Mouse (Mus musculus) limb, embryonic 14.5 days (tissue): Measurements from ENCODE around the gene Abcb8. TPM values are rescaled to one million over a fixed set of nuclear protein-coding genes. Genes with fewer than 3 reads are reported as not detected.
A peak's percentile ranks its signal among the peaks of the same experiment; 100 is the strongest.

Experiments
- ATAC-seq: fragments of 200-750 bp; cut with Nextera tagmentation; 2 replicates; pipeline ENCODE4 v1.8.0; 2017; ENCODE audit warnings: low read depth, moderate number of reproducible peaks, moderate TSS enrichment; ENCODE audit not compliant: low FRiP score
- DNase-seq: peaks from one replicate; pipeline ENCODE4 v3.0.0-alpha.2; 2015; ENCODE audit warnings: low spot score
- H3K27ac ChIP-seq: fragments of 300-500 bp; sonication (generic); replicated peaks from 2 replicates; pipeline ENCODE4 v1.5.1; 2014; ENCODE audit warnings: low read depth, mild to moderate bottlenecking, low read length, moderate library complexity, mixed read lengths
- H3K27me3 ChIP-seq: fragments of 300-500 bp; sonication (generic); 2 replicates; pipeline ENCODE4 v1.6.1; 2014; ENCODE audit warnings: low read length, mixed read lengths; ENCODE audit not compliant: control insufficient read depth, insufficient read depth
- H3K36me3 ChIP-seq: fragments of 300-500 bp; sonication (generic); 2 replicates; pipeline ENCODE4 v1.6.1; 2014; ENCODE audit warnings: mild to moderate bottlenecking, low read length, moderate library complexity, mixed read lengths; ENCODE audit not compliant: control insufficient read depth, insufficient read depth
- H3K4me1 ChIP-seq: fragments of 300-500 bp; sonication (generic); 2 replicates; pipeline ENCODE4 v1.6.1; 2014; ENCODE audit warnings: antibody characterized with exemption, low read length, mixed read lengths; ENCODE audit not compliant: control insufficient read depth, insufficient read depth
- H3K4me2 ChIP-seq: fragments of 300-500 bp; sonication (generic); replicated peaks from 2 replicates; pipeline ENCODE4 v1.6.1; 2014; ENCODE audit warnings: low read depth, mild to moderate bottlenecking, low read length, moderate library complexity; ENCODE audit not compliant: severe bottlenecking
- H3K4me3 ChIP-seq: fragments of 300-500 bp; sonication (generic); replicated peaks from 2 replicates; pipeline ENCODE4 v1.5.1; 2014; ENCODE audit warnings: low read length
- H3K9ac ChIP-seq: fragments of 300-500 bp; sonication (generic); 2 replicates; pipeline ENCODE4 v1.6.1; 2014; ENCODE audit warnings: mild to moderate bottlenecking, low read depth, low read length, moderate library complexity; ENCODE audit not compliant: severe bottlenecking
- H3K9me3 ChIP-seq: fragments of 300-500 bp; sonication (generic); 2 replicates; pipeline ENCODE4 v1.6.1; 2016; ENCODE audit warnings: low read length; ENCODE audit not compliant: control insufficient read depth
- POLR2A ChIP-seq: fragments of 200-500 bp; IDR thresholded peaks from 2 replicates; pipeline ENCODE4 v1.8.0; 2012; ENCODE audit warnings: inconsistent platforms, mild to moderate bottlenecking, moderate library complexity, borderline replicate concordance; ENCODE audit not compliant: insufficient read depth, insufficient read length; ENCODE audit errors: extremely low read depth
- WGBS: fragments of 180-500 bp; shearing (Covaris S2); extraction: QIAGEN DNeasy Blood & Tissue Kit; methylation state at CpG from one replicate; pipeline ENCODE4 v1.1.7; 2014; 5-methylcytosine and 5-hydroxymethylcytosine counted together
- polyA plus RNA-seq, 2 experiments: library from polyadenylated mRNA; depleted of rRNA in 1 of 2; stranded (reverse) in 1 of 2; unstranded in 1 of 2; fragments of >200 nt; fragmentation: Nextera tagmentation in 1 of 2; extraction: Ambion mirVana in 1 of 2; gene quantifications; 2 replicates each; pipeline versions ENCODE4 v1.2.1 to v1.2.3; 2012 to 2014

Gene Abcb8
- polyA plus RNA-seq (2012; rRNA removed) (45.3 and 58.3 TPM in 2 replicates), polyA plus RNA-seq (2014; fragmentation: Nextera tagmentation; extraction: Ambion mirVana) (35.8 and 37.3 TPM in 2 replicates)

DNA sequence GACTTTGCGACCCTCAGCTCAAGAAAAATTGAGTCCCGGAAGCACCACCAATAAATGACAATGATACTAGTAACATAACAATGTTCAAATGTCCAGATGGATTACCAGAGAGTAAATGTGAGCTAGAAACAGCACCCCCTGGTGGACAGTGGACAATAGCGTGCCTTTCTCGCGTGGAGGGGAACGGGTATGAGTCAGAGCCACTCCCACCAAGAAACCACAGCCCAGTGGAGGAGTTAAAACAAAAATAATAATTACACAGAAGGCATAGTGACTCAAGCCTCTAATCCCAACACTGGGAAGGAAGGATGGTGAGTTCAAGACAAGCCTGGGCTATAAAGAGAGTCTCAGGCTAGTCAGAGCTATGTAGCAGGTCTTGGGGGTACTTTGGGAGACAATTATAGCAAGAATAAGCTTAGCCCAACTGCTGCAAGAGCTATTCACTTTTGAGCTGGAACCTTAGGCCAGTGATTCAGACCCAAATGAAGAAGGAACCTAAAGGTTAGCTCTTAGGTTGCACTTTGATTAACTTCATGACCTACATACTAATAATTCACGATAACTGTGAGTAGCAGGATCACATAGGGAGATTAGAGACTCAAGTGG lies at the start of gene Abcb8:
TSS of gene Abcb8 (plus strand) at position 272 of the 606 bp plus-strand sequence.
- WGBS, result 22% methylated on average over 7 of the region's 7 CpGs
- H3K4me2 ChIP-seq, result peak within 1 kb of the TSS; percentile 59
- ATAC-seq (no peak), DNase-seq (peak; percentile 51)
- peaks cover 3% of the 10 kb centered on the region; the same call in 1 of the 2 replicates for H3K36me3 ChIP-seq
- H3K9ac ChIP-seq, result peak within 1 kb of the TSS; percentile 43
- H3K9me3 ChIP-seq, result no peaks in the 10 kb centered on the region
- H3K4me1 ChIP-seq, result no peaks in the 10 kb centered on the region
- peak within 1 kb of the TSS; percentile 48 for H3K4me3 ChIP-seq
- no peak for TF ChIP-seq POLR2A
- H3K27ac ChIP-seq, result peak within 1 kb of the TSS; percentile 53; the same call in 1 of the 2 replicates
- 0 out of 2 replicates have a peak, but pooled peaks cover under 1% of the 10 kb centered on the region for H3K27me3 ChIP-seq

DNA sequence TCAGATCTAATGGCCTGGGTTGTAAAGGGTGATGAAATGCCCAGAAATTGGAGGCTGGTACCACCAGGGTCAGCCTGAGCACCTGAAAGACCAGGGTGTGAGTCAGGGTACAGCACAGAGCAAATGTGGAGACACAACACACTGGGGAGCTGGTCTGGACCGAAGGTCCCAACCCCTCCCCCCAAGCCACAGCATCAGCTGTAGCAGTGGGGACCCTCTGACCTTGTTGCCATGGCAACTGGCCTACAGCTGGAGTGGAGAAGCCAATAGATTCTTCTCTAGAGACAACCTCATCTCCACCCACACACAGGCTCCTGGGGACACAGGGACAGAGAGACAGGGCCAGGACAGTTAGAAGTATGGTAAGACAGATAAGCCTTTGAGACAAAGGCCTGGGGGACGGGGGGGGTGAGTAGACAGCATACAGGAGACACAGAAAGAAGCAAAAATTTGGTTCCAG lies 49.5 kb upstream of the Abcb8 start:
- no peak overlapping the region for H3K4me3 ChIP-seq
- H3K9ac ChIP-seq, result no peak overlapping the region
- no peak for TF ChIP-seq POLR2A
- H3K36me3 ChIP-seq, result no peaks in the 10 kb centered on the region
- H3K9me3 ChIP-seq, result no peaks in the 10 kb centered on the region
- 23% methylated on average over 2 of the region's 2 CpGs for WGBS
- DNase-seq (no peak), ATAC-seq (no peak)
- H3K4me1 ChIP-seq, result peaks cover 3% of the 10 kb centered on the region; the same call in 1 of the 2 replicates
- no peak overlapping the region for H3K27ac ChIP-seq
- H3K4me2 ChIP-seq, result no peak overlapping the region
- H3K27me3 ChIP-seq, result peaks cover 9% of the 10 kb centered on the region

DNA sequence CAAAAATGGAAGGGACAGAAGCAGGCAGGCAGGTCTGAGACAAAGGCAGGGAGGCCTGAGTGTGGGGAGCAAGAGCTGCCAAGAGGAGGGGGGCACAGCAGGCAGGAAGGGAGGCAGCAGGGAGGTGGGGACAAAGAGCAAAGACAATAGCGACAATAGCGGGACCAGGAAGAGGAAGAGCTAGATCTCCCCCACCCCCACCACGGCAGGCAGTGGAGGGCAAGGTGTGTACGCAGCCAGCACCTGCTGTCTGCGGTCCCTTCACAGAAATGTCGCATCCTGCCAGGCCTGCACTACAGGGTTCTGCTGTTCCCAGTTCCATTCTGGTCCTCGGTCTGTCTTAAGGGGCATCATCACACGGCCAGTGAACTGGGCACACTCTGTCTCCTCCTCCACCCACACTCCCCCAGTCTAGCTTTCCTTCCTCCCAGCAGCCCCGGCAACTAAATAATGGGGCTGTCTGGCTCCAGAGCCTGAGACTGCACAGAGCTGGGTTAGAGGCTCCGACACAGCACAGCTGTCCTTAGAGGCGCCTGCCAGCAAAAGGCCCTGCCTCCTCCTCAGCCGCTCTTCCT lies 48.9 kb upstream of the Abcb8 start:
- 16% methylated on average over 9 of the region's 12 CpGs for WGBS
- H3K27me3 ChIP-seq, result peaks cover 14% of the 10 kb centered on the region
- DNase-seq, result no peak

DNA sequence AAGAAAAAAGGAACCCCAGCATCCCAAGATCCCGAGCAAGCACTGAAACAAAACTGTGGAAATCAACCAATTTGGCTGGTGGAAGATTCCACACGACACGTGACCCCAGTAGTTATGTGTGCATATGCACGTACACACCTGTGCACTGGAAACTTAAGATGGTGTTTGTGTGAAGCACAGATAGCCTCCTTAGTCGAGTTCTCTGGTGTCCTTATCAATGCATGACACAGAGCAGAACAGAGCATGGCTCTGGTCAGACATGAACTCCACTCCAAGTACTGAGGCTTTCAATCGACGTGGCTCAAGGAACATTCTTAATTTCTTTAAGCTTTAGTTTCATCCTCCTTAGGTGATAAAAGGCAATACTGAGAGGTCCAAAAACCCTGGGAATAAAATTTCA lies 47.1 kb upstream of the Abcb8 start:
- no peak for TF ChIP-seq POLR2A
- H3K4me2 ChIP-seq, result no peak overlapping the region
- no peaks in the 10 kb centered on the region for H3K9me3 ChIP-seq
- peaks cover 30% of the 10 kb centered on the region for H3K27me3 ChIP-seq
- H3K4me3 ChIP-seq, result no peak overlapping the region
- DNase-seq (no peak), ATAC-seq (no peak)
- peaks cover 5% of the 10 kb centered on the region for H3K4me1 ChIP-seq
- no peak overlapping the region for H3K9ac ChIP-seq
- no peak overlapping the region for H3K27ac ChIP-seq
- no peaks in the 10 kb centered on the region for H3K36me3 ChIP-seq
- 78% methylated on average over 7 of the region's 7 CpGs for WGBS

More for the DNA sequence above, 48.9 kb upstream of the Abcb8 start:
- Histone ChIP-seq H3K9me3 (no peaks in the 10 kb centered on the region), H3K9ac (peak overlapping the region; percentile 13; the same call in 1 of the 2 replicates), H3K27ac (no peak overlapping the region), H3K36me3 (no peaks in the 10 kb centered on the region), H3K4me2 (no peak overlapping the region), H3K4me3 (no peak overlapping the region), H3K4me1 (peaks cover 3% of the 10 kb centered on the region; the same call in 1 of the 2 replicates)
- no peak for TF ChIP-seq POLR2A
- ATAC-seq, result no peak

DNA sequence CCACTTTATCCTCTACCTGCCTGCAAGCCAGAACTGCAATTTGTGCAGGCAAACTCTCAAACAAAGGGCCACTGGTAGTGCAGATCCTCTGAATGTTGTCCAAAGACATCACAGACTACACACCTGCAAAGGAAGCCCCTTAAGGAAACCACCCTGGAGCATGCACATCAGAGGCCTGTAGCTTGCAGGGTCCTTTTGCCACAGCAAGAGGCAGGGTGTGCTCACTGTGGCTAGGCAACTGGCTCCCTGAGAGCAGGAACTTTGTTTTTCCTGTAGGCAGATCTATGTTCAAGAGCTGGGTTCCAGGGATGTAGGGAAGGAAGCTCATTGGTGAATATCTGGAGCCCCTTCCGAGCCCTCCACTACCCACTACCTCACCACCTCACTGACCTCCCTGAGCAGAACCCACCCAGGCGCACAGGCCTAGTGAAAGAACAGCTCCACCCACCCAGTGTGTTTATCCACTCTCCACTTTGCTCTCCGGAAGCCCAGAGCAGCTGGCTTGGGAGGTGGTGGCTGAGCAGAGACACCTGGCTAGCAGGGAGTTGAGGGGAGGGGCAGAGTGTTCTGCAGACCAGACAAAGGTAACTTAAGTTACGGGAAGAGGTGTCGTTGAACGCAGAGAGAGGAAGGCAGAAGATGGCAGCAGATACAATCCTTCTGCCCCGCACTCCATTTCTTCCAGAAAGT lies 46.1 kb upstream of the Abcb8 start:
- no peak overlapping the region for H3K9ac ChIP-seq
- no peak overlapping the region for H3K4me2 ChIP-seq
- H3K27ac ChIP-seq, result no peak overlapping the region
- TF ChIP-seq POLR2A, result no peak
- no peaks in the 10 kb centered on the region for H3K36me3 ChIP-seq
- no peak for DNase-seq
- WGBS, result 43% methylated on average over 7 of the region's 7 CpGs
- no peak for ATAC-seq
- H3K9me3 ChIP-seq, result no peaks in the 10 kb centered on the region
- peaks cover 30% of the 10 kb centered on the region for H3K27me3 ChIP-seq
- H3K4me3 ChIP-seq, result no peak overlapping the region
- H3K4me1 ChIP-seq, result peaks cover 12% of the 10 kb centered on the region
